Mouse (Mus musculus) heart, postnatal 0 days (tissue): ENCODE data around the gene Cars.

ENCODE experiments used
- CTCF ChIP-seq: IDR thresholded peaks from 2 replicates; pipeline ENCODE4 v1.5.1; 2016; ENCODE audit warnings: antibody characterized with exemption, control low read depth, low read depth
- EP300 ChIP-seq: IDR thresholded peaks from 2 replicates; pipeline ENCODE4 v1.6.1; 2016; ENCODE audit warnings: antibody characterized with exemption, low read depth

DNA sequence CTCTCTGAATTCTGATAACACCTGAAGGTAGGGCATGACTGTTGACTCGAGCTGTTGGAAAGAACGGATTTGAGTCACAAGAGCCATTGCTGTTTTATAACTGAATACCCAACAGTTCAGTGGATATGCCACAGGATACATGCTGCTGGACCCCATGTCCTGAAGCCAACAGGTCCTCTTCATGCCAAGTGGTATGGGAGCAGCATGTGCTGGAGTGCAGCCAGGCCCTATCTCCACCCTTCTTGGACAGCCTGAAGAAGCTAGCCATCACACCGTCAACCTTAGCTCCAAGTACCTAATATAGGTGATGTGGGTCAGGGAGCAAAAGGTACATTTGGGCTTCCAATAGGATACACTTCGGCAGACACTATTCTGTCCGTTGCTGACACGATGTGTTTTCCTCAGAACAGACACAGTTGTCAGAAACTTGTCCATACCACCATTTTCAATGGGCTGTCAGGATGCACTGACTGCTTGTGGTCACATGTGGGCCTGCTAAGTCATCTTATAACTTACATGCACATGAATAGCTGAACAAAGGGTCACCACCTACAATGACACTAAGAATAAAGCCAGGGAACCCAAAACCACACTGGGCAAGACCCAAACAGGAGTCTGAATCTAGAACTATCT lies 34.8 kb downstream of the Cars start:
- TF ChIP-seq EP300 (no peak), CTCF (no peak)
